Mouse (Mus musculus) heart, postnatal 25 days (tissue): ENCODE data around the gene Gcm1. TPM values are rescaled to one million over a fixed set of nuclear protein-coding genes. Genes with fewer than 3 reads are reported as not detected.

Experiments
- total RNA-seq, 2 experiments: library from RNA; stranded (reverse); gene quantifications; 2 replicates each; pipeline ENCODE4 v1.2.3; 2021

Gene Gcm1
- total RNA-seq, 2 experiments from 2014 or later, result not detected

Other genes starting within 250 kb of the Gcm1 start
- gene Elovl5, start 134.6 kb upstream of the Gcm1 start, total RNA-seq, result 10 to 100 TPM; 31.4 to 37.8 TPM
- 10 to 100 TPM; 49.2 to 51.3 TPM for gene Fbxo9, start 57.1 kb downstream of the Gcm1 start, total RNA-seq
- gene Ick, start 57.3 kb downstream of the Gcm1 start, total RNA-seq, result 10 to 100 TPM; 14.9 to 15.3 TPM
- gene Gsta4, start 130.8 kb downstream of the Gcm1 start, total RNA-seq, result 10 to 100 TPM; 81.4 to 87.9 TPM
- gene Gsta1, start 178.7 kb downstream of the Gcm1 start, total RNA-seq, result under 1 TPM in 1 of 2 experiments, not detected in 1; 0.39 TPM
- gene Gm3776, start 205.2 kb downstream of the Gcm1 start, total RNA-seq, result under 1 TPM; 0.39 to 0.89 TPM
- not detected for gene Gm10639, start 238.0 kb downstream of the Gcm1 start, total RNA-seq